Mouse (Mus musculus): ENCODE measurements at regions not wholly inside any gene's neighbourhood (a gene's known extent, or its start where the extent isn't known, plus 50 kb on each side); places are given as distances from the start of the nearest gene placed in this dataset.

- TF ChIP-seq MEF2A (IDR thresholded peaks at IDR 0.05; ENCODE audit: extremely low read depth, insufficient replicate concordance, low read depth, low read length, poor library complexity, severe bottlenecking), result no peak
- TF ChIP-seq RCOR1 (IDR thresholded peaks at IDR 0.05; ENCODE audit: low read depth, low read length), result no peak
- no peak for TF ChIP-seq E2F4 (IDR thresholded peaks at IDR 0.05; ENCODE audit: borderline replicate concordance, low read depth, low read length)
- no peak for TF ChIP-seq MAFK (IDR thresholded peaks at IDR 0.05; ENCODE audit: borderline replicate concordance, low read depth, low read length)
- no peak for TF ChIP-seq MAZ (IDR thresholded peaks at IDR 0.05; ENCODE audit: low read depth, low read length)
- no peak for TF ChIP-seq TBP (IDR thresholded peaks at IDR 0.05; ENCODE audit: low read depth, low read length)
- no peak for TF ChIP-seq TAL1 (IDR thresholded peaks at IDR 0.05; ENCODE audit: low read length)
- TF ChIP-seq POLR2AphosphoS2 (IDR thresholded peaks at IDR 0.05; ENCODE audit: low read length), result no peak
- TF ChIP-seq ZKSCAN1 (IDR thresholded peaks at IDR 0.05; ENCODE audit: low read depth, low read length), result no peak
- no peak for TF ChIP-seq POLR2A (IDR thresholded peaks at IDR 0.05; ENCODE audit: control insufficient read depth in 1 of 2, insufficient read depth in 1 of 2, low read depth in 1 of 2, low read length in 2 of 2, poor library complexity in 1 of 2)
- no peak for TF ChIP-seq SIN3A (IDR thresholded peaks at IDR 0.05; ENCODE audit: low read length)
- no peak for TF ChIP-seq NELFE (IDR thresholded peaks at IDR 0.05; ENCODE audit: low read depth, low read length)
- no peak for TF ChIP-seq HCFC1 (IDR thresholded peaks at IDR 0.05; ENCODE audit: low read depth, low read length)
- no peak for TF ChIP-seq BHLHE40 (IDR thresholded peaks at IDR 0.05; ENCODE audit: borderline replicate concordance, low read depth, low read length)
- no peak for TF ChIP-seq KAT2A (conservative IDR thresholded peaks at IDR 0.05; ENCODE audit: low read depth, low read length)
- no peak for TF ChIP-seq ZMIZ1 (IDR thresholded peaks at IDR 0.05; ENCODE audit: low read depth, low read length)
- no peaks in the 10 kb centered on the region for H3K79me2 ChIP-seq (ENCODE audit: control insufficient read depth, insufficient read depth, low read length, poor library complexity)
- no peaks in the 10 kb centered on the region for H3K9me3 ChIP-seq (replicated peaks; ENCODE audit: insufficient read depth, low read length)
- H3K4me3 ChIP-seq (ENCODE audit: control insufficient read depth in 1 of 2, insufficient read depth in 1 of 2, low read depth in 2 of 2, low read length in 2 of 2), result no peak overlapping the region
- H3K9ac ChIP-seq (ENCODE audit: control insufficient read depth, low read depth, low read length, poor library complexity, severe bottlenecking), result no peak overlapping the region
- H3K27me3 ChIP-seq (ENCODE audit: control insufficient read depth in 1 of 2, insufficient read depth in 2 of 2, low read length in 2 of 2), result no peaks in the 10 kb centered on the region
- DNase-seq (ENCODE audit: low read depth, low spot score), result no peak
- H3K27ac ChIP-seq (ENCODE audit: control insufficient read depth, low read depth, low read length), result no peak overlapping the region
- no peaks in the 10 kb centered on the region for H3K4me1 ChIP-seq (ENCODE audit: control insufficient read depth in 1 of 2, insufficient read depth in 2 of 2, low read length in 2 of 2)
- H3K36me3 ChIP-seq (ENCODE audit: control insufficient read depth in 1 of 2, insufficient read depth in 2 of 2, low read length in 2 of 2), result no peaks in the 10 kb centered on the region
Measured at GRCm38 (mm10) chr4:29732513-29732912, 919.6 kb downstream of the Epha7 start.

- H3K9me3 ChIP-seq (replicated peaks; ENCODE audit: insufficient read depth, low read length), result no peaks in the 10 kb centered on the region
- TF ChIP-seq USF2 (IDR thresholded peaks at IDR 0.05; ENCODE audit: borderline replicate concordance in 1 of 2, insufficient read depth in 1 of 2, low read depth in 1 of 2, low read length in 2 of 2), result no peak
- no peak for TF ChIP-seq KAT2A (conservative IDR thresholded peaks at IDR 0.05; ENCODE audit: low read depth, low read length)
- no peak for TF ChIP-seq TAL1 (IDR thresholded peaks at IDR 0.05; ENCODE audit: low read length)
- no peak for TF ChIP-seq UBTF (IDR thresholded peaks at IDR 0.05; ENCODE audit: borderline replicate concordance, insufficient read depth, low read depth, low read length)
- no peak for TF ChIP-seq NRF1 (IDR thresholded peaks at IDR 0.05; ENCODE audit: insufficient read depth, low read depth, low read length, poor library complexity, severe bottlenecking)
- TF ChIP-seq CHD2 (IDR thresholded peaks at IDR 0.05; ENCODE audit: low read length), result no peak
- no peak for TF ChIP-seq CHD1 (IDR thresholded peaks at IDR 0.05; ENCODE audit: low read depth, low read length)
Measured at GRCm38 (mm10) chr4:29741991-29742390, 929.1 kb downstream of the Epha7 start.

More at GRCm38 (mm10) chr4:29741991-29742390, 929.1 kb downstream of the Epha7 start:
- Histone ChIP-seq H3K27me3 (ENCODE audit: control insufficient read depth in 1 of 2, insufficient read depth in 2 of 2, low read length in 2 of 2) (no peaks in the 10 kb centered on the region), H3K79me2 (ENCODE audit: control insufficient read depth, insufficient read depth, low read length, poor library complexity) (no peaks in the 10 kb centered on the region), H3K4me3 (ENCODE audit: control insufficient read depth in 1 of 2, insufficient read depth in 1 of 2, low read depth in 2 of 2, low read length in 2 of 2) (no peak overlapping the region), H3K27ac (ENCODE audit: control insufficient read depth, low read depth, low read length) (no peak overlapping the region), H3K36me3 (ENCODE audit: control insufficient read depth in 1 of 2, insufficient read depth in 2 of 2, low read length in 2 of 2) (no peaks in the 10 kb centered on the region), H3K4me1 (ENCODE audit: control insufficient read depth in 1 of 2, insufficient read depth in 2 of 2, low read length in 2 of 2) (no peaks in the 10 kb centered on the region), H3K9ac (ENCODE audit: control insufficient read depth, low read depth, low read length, poor library complexity, severe bottlenecking) (no peak overlapping the region)
- no peak for DNase-seq (ENCODE audit: low read depth, low spot score)
